Mouse (Mus musculus) CH12.LX (cell line): ENCODE data around the gene Rnf43. TPM values are rescaled to one million over a fixed set of nuclear protein-coding genes. Genes with fewer than 3 reads are reported as not detected.

Experiments used
- DNase-seq: peaks from one replicate; pipeline ENCODE4 v3.0.0-alpha.2; 2013; ENCODE audit errors: extremely low read depth
- H3K27ac ChIP-seq: 2 replicates; pipeline ENCODE4 v1.5.1; 2012; ENCODE audit warnings: low read depth, mild to moderate bottlenecking, control low read depth, moderate library complexity; ENCODE audit not compliant: insufficient read depth
- H3K27me3 ChIP-seq: replicated peaks from 2 replicates; pipeline ENCODE3; 2012; ENCODE audit warnings: inconsistent platforms
- H3K36me3 ChIP-seq, 2 experiments: replicated peaks in 1 of 2; 2 replicates each; pipeline versions ENCODE3 to v1.6.1; 2012; ENCODE audit warnings: inconsistent platforms in 1 of 2, low read length in 1 of 2, mild to moderate bottlenecking in 1 of 2, mixed read lengths in 1 of 2, moderate library complexity in 1 of 2; ENCODE audit not compliant: control insufficient read depth in 1 of 2, insufficient read depth in 1 of 2
- H3K4me1 ChIP-seq, 2 experiments: 2 replicates each; pipeline ENCODE4 v1.6.1; 2012; ENCODE audit warnings: inconsistent platforms in 1 of 2, moderate library complexity in 1 of 2; ENCODE audit not compliant: insufficient read depth in 2 of 2, control insufficient read depth in 1 of 2
- H3K4me2 ChIP-seq: 2 replicates; pipeline ENCODE4 v1.6.1; 2012; ENCODE audit warnings: low read depth, mild to moderate bottlenecking, control low read depth; ENCODE audit not compliant: poor library complexity, insufficient read depth, severe bottlenecking
- H3K4me3 ChIP-seq, 3 experiments: fragments of 150-350 bp in 1 of 3; sonication (generic) in 1 of 3; replicated peaks in 1 of 3; 2 replicates each; pipeline versions ENCODE3 to v1.5.1; 2011 to 2012; ENCODE audit warnings: low read depth in 2 of 3, low read length in 2 of 3, mild to moderate bottlenecking in 2 of 3, moderate library complexity in 2 of 3, control low read depth in 1 of 3, improper control_type of control experiment in 1 of 3, inconsistent platforms in 1 of 3, mixed read lengths in 1 of 3; ENCODE audit not compliant: poor library complexity in 1 of 3
- H3K79me2 ChIP-seq: replicated peaks from 2 replicates; pipeline ENCODE4 v1.6.1; 2012; ENCODE audit warnings: mild to moderate bottlenecking, moderate library complexity; ENCODE audit not compliant: control insufficient read depth, poor library complexity, insufficient read depth, severe bottlenecking; ENCODE audit errors: extremely low read depth
- H3K9ac ChIP-seq: 2 replicates; pipeline ENCODE4 v1.6.1; 2012; ENCODE audit warnings: low read depth, mild to moderate bottlenecking, control low read depth, moderate library complexity; ENCODE audit not compliant: insufficient read depth
- H3K9me3 ChIP-seq: replicated peaks from 2 replicates; pipeline ENCODE3; 2012; ENCODE audit warnings: low read length, inconsistent platforms, mixed read lengths
- HCFC1 ChIP-seq: IDR thresholded peaks from 2 replicates; pipeline ENCODE4 v1.6.1; 2012; ENCODE audit warnings: low read depth, mild to moderate bottlenecking, inconsistent platforms, low read length, improper control_type of control experiment
- JUND ChIP-seq: conservative IDR thresholded peaks from 2 replicates; pipeline ENCODE4 v1.6.1; 2011; ENCODE audit warnings: low read depth, low read length, improper control_type of control experiment
- MAFK ChIP-seq: IDR thresholded peaks from 2 replicates; pipeline ENCODE4 v1.6.1; 2011; ENCODE audit warnings: low read length, improper control_type of control experiment; ENCODE audit not compliant: insufficient replicate concordance
- POLR2A ChIP-seq: IDR thresholded peaks from 2 replicates; pipeline ENCODE4 v1.6.1; 2011; ENCODE audit warnings: low read depth, mild to moderate bottlenecking, improper control_type of control experiment, low read length
- RAD21 ChIP-seq: IDR thresholded peaks from 2 replicates; pipeline ENCODE4 v1.6.1; 2011; ENCODE audit warnings: low read depth, mild to moderate bottlenecking, low read length, improper control_type of control experiment, moderate library complexity
- TBP ChIP-seq: conservative IDR thresholded peaks from 2 replicates; pipeline ENCODE4 v1.6.1; 2011; ENCODE audit warnings: low read depth, low read length, improper control_type of control experiment
- ZC3H11A ChIP-seq: IDR thresholded peaks from 2 replicates; pipeline ENCODE4 v1.6.1; 2012; ENCODE audit warnings: low read depth, mild to moderate bottlenecking, inconsistent platforms, low read length, improper control_type of control experiment
- dilution Hi-C: fragments of 300-500 bp; cut with MboI; formaldehyde crosslinking; loops from 2 replicates; pipeline ENCODE4 v1.14.3; 2020; ENCODE audit warnings: low sequenced_read_pairs; ENCODE audit not compliant: extremely low pct_unique_long_range_greater_than_20kb, extremely low pct_ligation_motif_present
- in situ Hi-C: fragments of 300-500 bp; cut with MboI; formaldehyde crosslinking; loops from 3 replicates; pipeline ENCODE4 v1.14.3; 2019; ENCODE audit warnings: low sequenced_read_pairs, low pct_ligation_motif_present, low pct_unique_long_range_greater_than_20kb, mixed read lengths
- polyA plus RNA-seq: library from polyadenylated mRNA; unstranded; fragments of >175 nt; gene quantifications from 2 replicates; pipeline ENCODE4 v1.2.1, GENCODE M21; 2012; ENCODE audit warnings: low read depth; ENCODE audit not compliant: insufficient read length
- total RNA-seq, 2 experiments: library from RNA; depleted of rRNA; stranded (reverse); fragments of 300-350 nt in 1 of 2; fragments of >200 nt in 1 of 2; gene quantifications; 2 replicates each; pipeline ENCODE4 v1.2.3; 2012 to 2014

Rnf43 gene
- total and polyA plus RNA-seq, 3 experiments, result 12.2 to 27.7 (median 26.3) TPM

GRCm38 (mm10) chr11:87753255-87753654 lies 90.7 kb downstream of the Rnf43 start:
- in situ Hi-C loops, result loop anchor here (5.0 kb wide), 1 partner anchor 91 kb away; the partner anchor contains the start of gene Rnf43
- peaks cover 19 to 55% of the 10 kb centered on the region in 2 experiments for H3K4me1 ChIP-seq
- H3K4me2 ChIP-seq, result peak overlapping the region; percentile 85
- peak overlapping the region in 2 of 3 experiments; percentile 16 to 81 for H3K4me3 ChIP-seq
- peak overlapping the region; percentile 61 for H3K9ac ChIP-seq
- dilution Hi-C loops, result no loop called here
- no peak for DNase-seq
- no peaks in the 10 kb centered on the region for H3K9me3 ChIP-seq
- no peaks in the 10 kb centered on the region for H3K27me3 ChIP-seq
- H3K36me3 ChIP-seq, result peaks cover 17 to 19% of the 10 kb centered on the region in 2 experiments
- peaks cover 34% of the 10 kb centered on the region for H3K79me2 ChIP-seq
- H3K27ac ChIP-seq, result peak overlapping the region; percentile 95
- no peak for TF ChIP-seq RAD21
- TF ChIP-seq JUND, result no peak
- TF ChIP-seq ZC3H11A, result no peak
- no peak for TF ChIP-seq MAFK
- TF ChIP-seq, all 38 proteins: peak for 0

GRCm38 (mm10) chr11:87753891-87754501 lies 91.5 kb downstream of the Rnf43 start:
- peaks cover 34% of the 10 kb centered on the region for H3K79me2 ChIP-seq
- H3K27me3 ChIP-seq, result no peaks in the 10 kb centered on the region
- H3K4me3 ChIP-seq, result peak overlapping the region in 2 of 3 experiments; percentile 7 to 81
- peak; percentile 44 for DNase-seq
- dilution Hi-C loops, result no loop called here
- peaks cover 20 to 59% of the 10 kb centered on the region in 2 experiments for H3K4me1 ChIP-seq
- in situ Hi-C loops, result loop anchor here (5.0 kb wide), 1 partner anchor 92 kb away; the partner anchor contains the start of gene Rnf43
- peaks cover 21 to 22% of the 10 kb centered on the region in 2 experiments for H3K36me3 ChIP-seq
- H3K27ac ChIP-seq, result peak overlapping the region; percentile 95
- peak overlapping the region; percentile 61 for H3K9ac ChIP-seq
- TF ChIP-seq POLR2A (peak; percentile 16; the same call in 1 of the 2 replicates), HCFC1 (no peak)
- TF ChIP-seq, all 38 proteins: peak for 1
- Histone ChIP-seq H3K9me3 (no peaks in the 10 kb centered on the region), H3K4me2 (peak overlapping the region; percentile 85)

- Histone ChIP-seq H3K9ac (peak overlapping the region; percentile 61), H3K4me1 (peaks cover 20 to 63% of the 10 kb centered on the region in 2 experiments), H3K4me2 (peak overlapping the region; percentile 85), H3K36me3 (peaks cover 21 to 22% of the 10 kb centered on the region in 2 experiments), H3K27ac (peak overlapping the region; percentile 95), H3K79me2 (peaks cover 34% of the 10 kb centered on the region), H3K9me3 (no peaks in the 10 kb centered on the region), H3K27me3 (no peaks in the 10 kb centered on the region), H3K4me3 (peak overlapping the region; percentile 37 to 81 (median 57))
- DNase-seq, result peak; percentile 99
- dilution Hi-C loops (no loop called here), in situ Hi-C loops (loop anchor here (5.0 kb wide), 1 partner anchor 92 kb away; the partner anchor contains the start of gene Rnf43)
- TF ChIP-seq TBP (peak; percentile 87), POLR2A (peak; percentile 60; the same call in 1 of the 2 replicates), RAD21 (no peak)
Observed at GRCm38 (mm10) chr11:87754603-87755002, 92.1 kb downstream of the Rnf43 start.
